Mouse (Mus musculus) forebrain, embryonic 11.5 days (tissue): ENCODE measurements around the gene Camsap2. TPM values are rescaled to one million over a fixed set of nuclear protein-coding genes. Genes with fewer than 3 reads are reported as not detected.

Experiments
- ATAC-seq: fragments of 200-750 bp; cut with Nextera tagmentation; replicated peaks from 2 replicates; pipeline ENCODE4 v1.8.0; 2017; ENCODE audit warnings: moderate TSS enrichment; ENCODE audit not compliant: low FRiP score
- DNase-seq: peaks from one replicate; pipeline ENCODE4 v3.0.0-alpha.2; 2017; ENCODE audit warnings: low spot score
- H3K27ac ChIP-seq: fragments of 300-500 bp; sonication (generic); 2 replicates; pipeline ENCODE4 v1.5.1; 2014; ENCODE audit warnings: low read depth, low read length
- H3K27me3 ChIP-seq: fragments of 300-500 bp; sonication (generic); 2 replicates; pipeline ENCODE4 v1.6.1; 2014; ENCODE audit warnings: mild to moderate bottlenecking, low read length, mixed read lengths; ENCODE audit not compliant: control insufficient read depth, insufficient read depth
- H3K36me3 ChIP-seq: fragments of 300-500 bp; sonication (generic); 2 replicates; pipeline ENCODE4 v1.6.1; 2014; ENCODE audit warnings: mild to moderate bottlenecking, low read length, moderate library complexity, mixed read lengths; ENCODE audit not compliant: control insufficient read depth, insufficient read depth
- H3K4me1 ChIP-seq: fragments of 300-500 bp; sonication (generic); replicated peaks from 2 replicates; pipeline ENCODE4 v1.6.1; 2014; ENCODE audit warnings: low read length, mixed read lengths; ENCODE audit not compliant: control insufficient read depth, insufficient read depth
- H3K4me2 ChIP-seq: fragments of 300-500 bp; sonication (generic); 2 replicates; pipeline ENCODE4 v1.6.1; 2014; ENCODE audit warnings: low read depth, mild to moderate bottlenecking, low read length, moderate library complexity, mixed read lengths; ENCODE audit not compliant: severe bottlenecking
- H3K4me3 ChIP-seq: fragments of 300-500 bp; sonication (generic); 2 replicates; pipeline ENCODE4 v1.5.1; 2014; ENCODE audit warnings: low read depth, low read length
- H3K9ac ChIP-seq: fragments of 300-500 bp; sonication (generic); 2 replicates; pipeline ENCODE4 v1.6.1; 2014; ENCODE audit warnings: low read length
- H3K9me3 ChIP-seq: fragments of 300-500 bp; sonication (generic); 2 replicates; pipeline ENCODE4 v1.6.1; 2016; ENCODE audit warnings: low read length, mixed read lengths; ENCODE audit not compliant: control insufficient read depth
- WGBS: fragments of 180-500 bp; shearing (Covaris S2); extraction: QIAGEN DNeasy Blood & Tissue Kit; methylation state at CpG from one replicate; pipeline ENCODE4 v1.1.7; 2014; 5-methylcytosine and 5-hydroxymethylcytosine counted together
- polyA plus RNA-seq: library from polyadenylated mRNA; unstranded; fragments of >200 nt; fragmentation: Nextera tagmentation; extraction: Ambion mirVana; gene quantifications from 2 replicates; pipeline ENCODE4 v1.2.1, GENCODE M21; 2014

Camsap2 gene
- polyA plus RNA-seq, 1 experiment from 2014 or later = 29.1 TPM

DNA sequence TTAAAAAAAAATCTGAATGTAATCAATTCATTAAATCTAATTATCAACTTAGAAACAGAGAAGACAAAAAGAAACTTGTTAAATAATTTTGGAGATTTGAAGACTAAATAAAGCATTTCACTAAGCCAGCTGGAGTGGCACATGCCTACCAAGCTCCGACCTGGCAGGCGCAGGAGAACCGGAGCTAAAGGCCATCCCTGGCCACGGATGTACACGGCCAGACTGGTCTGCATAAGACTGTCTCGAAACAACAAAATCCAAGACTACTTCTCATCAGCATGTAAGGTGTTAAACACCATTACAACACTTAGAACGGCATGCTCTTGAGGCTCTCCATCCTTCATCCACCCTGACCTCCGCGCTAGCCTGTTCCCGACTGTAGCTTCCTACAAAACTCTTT is 11.2 kb downstream of the Camsap2 start:
- Histone ChIP-seq H3K27me3 (no peaks in the 10 kb centered on the region), H3K4me3 (no peak overlapping the region), H3K9me3 (no peaks in the 10 kb centered on the region), H3K4me2 (no peak overlapping the region), H3K36me3 (no peaks in the 10 kb centered on the region), H3K4me1 (no peaks in the 10 kb centered on the region), H3K27ac (no peak overlapping the region), H3K9ac (no peak overlapping the region)
- no peak for DNase-seq
- 91% methylated on average over 10 of the region's 10 CpGs for WGBS
- ATAC-seq = no peak

DNA sequence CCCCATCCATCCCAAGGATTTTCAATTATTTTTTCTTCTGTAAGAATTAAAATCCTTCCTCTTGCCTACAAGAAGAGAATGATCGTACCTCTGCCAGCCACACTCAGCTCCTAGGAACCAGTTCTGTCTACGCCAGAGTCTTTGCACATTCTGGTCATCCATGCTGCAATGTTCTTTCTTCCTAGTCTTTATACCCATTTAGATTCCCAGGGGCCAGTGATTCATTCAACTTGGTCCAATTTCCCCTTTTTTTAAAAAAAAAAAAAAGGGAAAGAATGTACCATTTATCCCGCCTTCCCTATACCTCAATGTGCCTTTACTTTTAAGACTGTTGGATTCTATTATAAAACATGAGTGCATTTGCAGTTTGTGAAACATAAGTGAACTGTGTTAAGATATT is 12.4 kb downstream of the Camsap2 start:
- Histone ChIP-seq H3K27me3 (no peaks in the 10 kb centered on the region), H3K36me3 (no peaks in the 10 kb centered on the region), H3K4me3 (no peak overlapping the region), H3K4me1 (no peaks in the 10 kb centered on the region), H3K27ac (no peak overlapping the region), H3K4me2 (no peak overlapping the region), H3K9me3 (no peaks in the 10 kb centered on the region), H3K9ac (no peak overlapping the region)
- 90% methylated on average over 3 of the region's 3 CpGs for WGBS
- ATAC-seq = no peak
- DNase-seq = no peak

GRCm38 (mm10) chr1:136333071-136333470 is 12.8 kb downstream of the Camsap2 start:
- H3K9ac ChIP-seq = no peak overlapping the region
- no peak overlapping the region for H3K4me3 ChIP-seq
- ATAC-seq (no peak), DNase-seq (no peak)
- H3K4me2 ChIP-seq = no peak overlapping the region
- 95% methylated on average over 7 of the region's 7 CpGs for WGBS
- no peaks in the 10 kb centered on the region for H3K4me1 ChIP-seq
- no peaks in the 10 kb centered on the region for H3K9me3 ChIP-seq
- H3K27me3 ChIP-seq = no peaks in the 10 kb centered on the region
- H3K36me3 ChIP-seq = no peaks in the 10 kb centered on the region
- no peak overlapping the region for H3K27ac ChIP-seq

DNA sequence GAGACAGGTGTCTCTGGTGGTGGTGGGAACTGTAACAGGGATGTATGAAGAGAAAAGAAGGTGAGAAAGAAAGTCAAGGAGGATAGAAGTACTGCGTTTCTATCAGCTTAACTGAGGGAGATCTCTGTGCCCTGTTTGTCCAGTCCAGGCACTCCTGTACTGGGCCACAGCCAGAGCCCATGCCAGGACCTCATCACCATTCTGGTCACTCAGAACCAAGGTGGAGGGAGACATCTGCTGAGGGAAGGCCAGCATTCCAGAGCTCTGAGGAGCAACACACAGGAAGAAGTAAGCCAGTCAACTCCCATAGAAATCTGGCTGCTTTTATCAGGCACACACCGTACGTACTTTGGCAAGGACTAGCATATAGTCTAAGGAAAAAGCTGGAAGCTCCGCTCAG is 14.1 kb downstream of the Camsap2 start:
- DNase-seq = no peak
- H3K9me3 ChIP-seq = no peaks in the 10 kb centered on the region
- H3K4me2 ChIP-seq = no peak overlapping the region
- no peak overlapping the region for H3K4me3 ChIP-seq
- H3K27ac ChIP-seq = no peak overlapping the region
- H3K9ac ChIP-seq = no peak overlapping the region
- H3K27me3 ChIP-seq = no peaks in the 10 kb centered on the region
- H3K36me3 ChIP-seq = no peaks in the 10 kb centered on the region
- H3K4me1 ChIP-seq = no peaks in the 10 kb centered on the region
- no peak for ATAC-seq
- WGBS = 94% methylated on average over 4 of the region's 4 CpGs

- H3K36me3 ChIP-seq = no peaks in the 10 kb centered on the region
- no peak overlapping the region for H3K4me2 ChIP-seq
- no peak overlapping the region for H3K4me3 ChIP-seq
- 0 out of 2 replicates have a peak, but pooled peaks cover 2% of the 10 kb centered on the region for H3K4me1 ChIP-seq
- no peak overlapping the region for H3K9ac ChIP-seq
- no peaks in the 10 kb centered on the region for H3K9me3 ChIP-seq
- ATAC-seq (no peak), DNase-seq (no peak)
- no peak overlapping the region for H3K27ac ChIP-seq
- WGBS = 94% methylated on average over 4 of the region's 4 CpGs
- H3K27me3 ChIP-seq = no peaks in the 10 kb centered on the region
Measured at GRCm38 (mm10) chr1:136329426-136329825, 16.5 kb downstream of the Camsap2 start.

DNA sequence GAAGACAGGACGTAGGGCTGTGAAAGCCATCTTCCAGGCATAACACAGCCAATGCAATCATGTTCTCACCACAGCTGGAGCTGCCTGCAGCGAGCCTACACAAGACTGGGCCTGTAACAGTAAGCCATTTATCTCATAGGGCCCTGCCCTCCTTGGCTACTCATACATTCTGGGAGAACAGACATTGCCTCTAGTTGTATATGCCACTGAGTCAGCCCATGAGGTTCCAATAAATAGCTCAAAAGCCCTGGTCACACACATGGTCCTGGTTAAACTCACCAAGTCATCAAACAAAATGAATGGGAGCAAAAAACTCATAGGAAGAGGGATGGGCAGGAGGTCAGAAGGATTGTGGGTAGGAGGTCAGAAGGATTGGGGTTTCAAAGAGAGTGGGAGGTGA is 17.3 kb downstream of the Camsap2 start:
- H3K9ac ChIP-seq = no peak overlapping the region
- H3K27ac ChIP-seq = no peak overlapping the region
- WGBS = 79% methylated on average over 2 of the region's 2 CpGs
- DNase-seq (no peak), ATAC-seq (no peak)
- H3K4me3 ChIP-seq = no peak overlapping the region
- no peak overlapping the region for H3K4me2 ChIP-seq
- no peaks in the 10 kb centered on the region for H3K9me3 ChIP-seq
- 0 out of 2 replicates have a peak, but pooled peaks cover 2% of the 10 kb centered on the region for H3K4me1 ChIP-seq
- no peaks in the 10 kb centered on the region for H3K27me3 ChIP-seq
- H3K36me3 ChIP-seq = no peaks in the 10 kb centered on the region; the same call in 1 of the 2 replicates

DNA sequence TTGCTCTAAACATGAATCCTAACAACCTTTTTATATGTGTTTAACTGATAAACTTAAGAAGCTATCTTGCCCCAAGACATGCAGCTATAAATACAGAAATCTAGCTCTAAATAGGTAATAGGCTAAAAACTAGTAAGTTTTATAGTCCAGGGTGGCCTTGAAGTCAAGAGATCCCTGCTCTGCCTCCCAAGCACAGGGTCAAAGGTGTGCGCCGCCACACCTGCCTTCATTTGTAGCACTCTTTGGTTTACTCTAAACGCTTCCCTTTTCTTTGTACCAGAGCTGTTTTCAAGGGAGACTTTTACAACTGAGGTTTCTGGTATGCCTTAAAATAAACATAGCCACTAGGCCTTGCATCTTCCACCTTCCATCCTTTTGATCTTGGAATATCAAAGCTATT is 18.3 kb downstream of the Camsap2 start:
- Histone ChIP-seq H3K9ac (no peak overlapping the region), H3K27ac (no peak overlapping the region), H3K36me3 (no peaks in the 10 kb centered on the region; the same call in 1 of the 2 replicates), H3K4me2 (no peak overlapping the region), H3K4me1 (0 out of 2 replicates have a peak, but pooled peaks cover 2% of the 10 kb centered on the region), H3K27me3 (no peaks in the 10 kb centered on the region), H3K4me3 (no peak overlapping the region), H3K9me3 (no peaks in the 10 kb centered on the region)
- WGBS = 93% methylated on average over 3 of the region's 3 CpGs
- ATAC-seq (no peak), DNase-seq (no peak)

DNA sequence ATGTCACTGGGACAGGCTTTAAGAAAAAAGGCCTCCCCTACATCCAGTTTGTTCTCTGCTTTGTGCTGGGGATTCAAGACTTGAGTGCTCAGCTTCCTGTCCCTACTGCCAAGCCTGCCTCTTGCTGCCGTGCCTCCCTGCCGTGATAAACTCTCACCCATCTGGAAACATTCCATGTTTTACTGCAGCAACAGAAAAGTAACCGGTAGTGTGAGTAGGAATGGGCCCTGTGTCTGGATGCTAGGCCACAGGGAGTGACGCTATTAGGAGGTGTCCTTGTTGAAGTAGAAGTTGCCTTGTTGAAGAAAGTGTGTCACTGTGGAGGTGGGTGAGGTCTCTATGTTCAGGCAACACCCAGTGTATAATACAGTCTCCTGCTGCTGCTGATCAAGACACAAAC is 20.0 kb downstream of the Camsap2 start:
- Histone ChIP-seq H3K9ac (no peak overlapping the region), H3K4me2 (no peak overlapping the region), H3K36me3 (no peaks in the 10 kb centered on the region; the same call in 1 of the 2 replicates), H3K4me1 (0 out of 2 replicates have a peak, but pooled peaks cover 2% of the 10 kb centered on the region), H3K27ac (no peak overlapping the region), H3K4me3 (no peak overlapping the region), H3K9me3 (no peaks in the 10 kb centered on the region), H3K27me3 (no peaks in the 10 kb centered on the region)
- no peak for DNase-seq
- WGBS = 57% methylated on average over 4 of the region's 4 CpGs
- no peak for ATAC-seq

DNA sequence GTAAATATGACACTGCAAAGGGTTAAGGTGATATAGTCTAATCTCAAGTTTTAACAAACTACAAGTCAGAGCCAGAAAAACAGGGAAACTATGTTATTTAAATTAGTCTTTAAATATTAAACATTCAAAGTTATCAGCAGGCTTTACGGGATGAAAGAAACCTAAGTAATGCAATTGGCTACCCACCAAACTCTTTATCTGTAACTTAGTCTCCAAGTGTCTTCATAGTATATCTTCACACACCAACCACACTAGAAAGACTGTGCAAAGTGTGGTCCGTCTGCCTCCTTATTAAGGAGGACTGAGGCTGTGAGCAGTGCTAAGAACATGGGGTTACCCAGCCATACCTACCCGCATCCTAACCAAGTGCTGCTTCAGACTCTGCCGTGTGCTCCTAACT is 23.6 kb downstream of the Camsap2 start:
- ATAC-seq = no peak
- Histone ChIP-seq H3K4me1 (0 out of 2 replicates have a peak, but pooled peaks cover 2% of the 10 kb centered on the region), H3K36me3 (no peaks in the 10 kb centered on the region; the same call in 1 of the 2 replicates)

More for the DNA sequence above, 23.6 kb downstream of the Camsap2 start:
- H3K4me3 ChIP-seq = no peak overlapping the region
- no peak overlapping the region for H3K9ac ChIP-seq
- H3K27ac ChIP-seq = no peak overlapping the region
- WGBS = 94% methylated on average over 4 of the region's 4 CpGs
- no peak overlapping the region for H3K4me2 ChIP-seq
- no peaks in the 10 kb centered on the region for H3K27me3 ChIP-seq
- no peak for DNase-seq
- H3K9me3 ChIP-seq = no peaks in the 10 kb centered on the region
